26 mouse cellular contexts compared by ENCODE assay signal in the genomic region with DNA sequence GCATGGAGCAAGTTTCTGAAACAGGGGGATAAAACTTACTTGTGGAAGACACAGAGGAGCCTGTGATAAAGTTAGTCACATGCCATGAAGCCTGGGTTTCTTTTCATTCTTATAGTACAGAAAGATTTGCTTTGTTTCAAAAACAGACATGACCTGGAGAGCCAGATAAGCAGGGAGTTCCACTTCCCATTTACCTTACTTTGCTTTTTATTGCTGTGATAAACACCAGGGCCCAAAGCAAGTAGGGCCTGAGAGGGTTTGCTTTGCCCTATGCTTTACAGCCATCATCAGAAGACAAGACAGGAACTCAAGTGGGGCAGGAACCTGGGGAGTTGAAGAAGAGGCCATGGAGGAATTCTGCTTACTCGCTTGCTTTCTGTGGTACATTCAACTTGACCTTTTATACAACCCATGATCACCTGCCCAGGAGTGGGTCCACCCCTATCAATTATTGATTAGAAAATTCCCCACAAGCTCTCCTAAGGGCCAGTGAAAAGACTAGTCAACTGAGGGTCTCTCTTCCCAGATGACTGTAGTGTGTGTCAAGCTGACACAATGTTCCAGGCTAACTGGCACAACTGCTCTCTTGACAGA. TPM values are rescaled to one million over a fixed set of nuclear protein-coding genes. Genes with fewer than 3 reads are reported as not detected.
DNase-seq lines count a peak whose midpoint lies in the region; ATAC-seq lines count a peak whose summit lies in the region.
"Had no signal": no experiment of that assay in that cellular context is flagged by ENCODE, and none has a peak within 500 bp of the region (broad histone marks: within the 10 kb centered on the region; RNA-seq: fewer than 3 reads in every experiment).

No protein-coding gene starts in this region.

- H3K4me2 ChIP-seq in limb, embryonic 12.5 days, result no peak overlapping the region
- H3K4me2 ChIP-seq in kidney, embryonic 15.5 days, result no peak overlapping the region
- H3K4me2 ChIP-seq: embryonic facial prominence, embryonic 15.5 days; hindbrain, embryonic 14.5 days; liver, embryonic 11.5 days; midbrain, embryonic 11.5 days had no signal

- H3K27me3 ChIP-seq in limb, embryonic 12.5 days, result no peaks in the 10 kb centered on the region; the same call in 1 of the 2 replicates
- no peaks in the 10 kb centered on the region for H3K27me3 ChIP-seq in limb, embryonic 10.5 days (ENCODE audit: low read depth, poor library complexity, severe bottlenecking)
- H3K27me3 ChIP-seq in kidney, embryonic 15.5 days, result no peaks in the 10 kb centered on the region
- H3K27me3 ChIP-seq: embryonic facial prominence, embryonic 15.5 days had no signal

- WGBS in limb, embryonic 12.5 days, result 59% methylated on average over 1 of the region's 1 CpGs
- WGBS in limb, embryonic 10.5 days, result 79% methylated on average over 1 of the region's 1 CpGs
- 72% methylated on average over 1 of the region's 1 CpGs for WGBS in kidney, embryonic 15.5 days

- peak; percentile 74 for DNase-seq in heart, adult 11 months
- no peak for DNase-seq in heart, postnatal 36 days
- DNase-seq in limb, embryonic 10.5 days (ENCODE audit: low spot score), result no peak
- DNase-seq in right cerebral cortex, adult 18-20 months, result no peak
- no peak for DNase-seq in left cerebral cortex, adult 9 months (ENCODE audit: low spot score in 2 of 2)
- DNase-seq in gastrocnemius, adult 8-10 months (ENCODE audit: low spot score in 2 of 2), result no peak
- DNase-seq: adrenal gland, postnatal 36 days; cerebellum, adult 9-10 months; gastrocnemius, postnatal 25 days; lung, adult 18-20 months; lung, postnatal 14 days had no signal

- no peaks in the 10 kb centered on the region for H3K36me3 ChIP-seq in limb, embryonic 12.5 days
- H3K36me3 ChIP-seq in limb, embryonic 10.5 days, result no peaks in the 10 kb centered on the region
- H3K36me3 ChIP-seq in kidney, embryonic 15.5 days, result no peaks in the 10 kb centered on the region
- H3K36me3 ChIP-seq: embryonic facial prominence, embryonic 15.5 days had no signal

- intact Hi-C loops in heart, postnatal 36 days (cut with DNase I), result no loop called here

- peaks cover 11% of the 10 kb centered on the region for H3K4me1 ChIP-seq in limb, embryonic 12.5 days (replicated peaks)
- peaks cover 12% of the 10 kb centered on the region for H3K4me1 ChIP-seq in limb, embryonic 10.5 days
- H3K4me1 ChIP-seq in kidney, embryonic 15.5 days, result peaks cover 30% of the 10 kb centered on the region
- H3K4me1 ChIP-seq: embryonic facial prominence, embryonic 15.5 days had no signal

- H3K9me3 ChIP-seq in limb, embryonic 12.5 days, result no peaks in the 10 kb centered on the region
- H3K9me3 ChIP-seq in limb, embryonic 10.5 days (replicated peaks), result no peaks in the 10 kb centered on the region
- H3K9me3 ChIP-seq in kidney, embryonic 15.5 days (replicated peaks), result no peaks in the 10 kb centered on the region
- H3K9me3 ChIP-seq: embryonic facial prominence, embryonic 15.5 days had no signal

- 0 out of 2 replicates have a peak overlapping the region, but pooled peaks have one; percentile 23 for H3K27ac ChIP-seq in limb, embryonic 12.5 days
- no peak overlapping the region for H3K27ac ChIP-seq in limb, embryonic 10.5 days
- H3K27ac ChIP-seq in kidney, embryonic 15.5 days, result peak overlapping the region; percentile 91
- H3K27ac ChIP-seq: embryonic facial prominence, embryonic 15.5 days; hindbrain, embryonic 14.5 days; left cerebral cortex, adult 2 months had no signal

- no peak overlapping the region for H3K9ac ChIP-seq in limb, embryonic 12.5 days (replicated peaks)
- no peak overlapping the region for H3K9ac ChIP-seq in kidney, embryonic 15.5 days
- H3K9ac ChIP-seq: embryonic facial prominence, embryonic 15.5 days; hindbrain, embryonic 14.5 days had no signal

- H3K4me3 ChIP-seq in limb, embryonic 12.5 days (replicated peaks), result no peak overlapping the region
- H3K4me3 ChIP-seq in limb, embryonic 10.5 days, result no peak overlapping the region
- no peak overlapping the region for H3K4me3 ChIP-seq in kidney, embryonic 15.5 days (replicated peaks)
- H3K4me3 ChIP-seq: embryonic facial prominence, embryonic 15.5 days; left cerebral cortex, adult 2 months had no signal

- ATAC-seq in limb, embryonic 12.5 days (ENCODE audit: insufficient number of reproducible peaks, insufficient read depth, low FRiP score, low TSS enrichment, low read depth), result no peak
- no peak for ATAC-seq in kidney, embryonic 15.5 days (replicated peaks; ENCODE audit: low FRiP score)
- ATAC-seq: forebrain, embryonic 16.5 days had no signal

RNA-seq across cellular contexts. Expression of a gene that starts 7.4 kb away (rescaled TPM):
- not detected for total RNA-seq in heart, postnatal 36 days (2021)
- polyA plus RNA-seq in limb, embryonic 12.5 days (2016; fragmentation: Nextera tagmentation; extraction: Ambion mirVana), result not detected in 2 replicates
- not detected in 2 replicates for polyA plus RNA-seq in limb, embryonic 10.5 days (2016; fragmentation: Nextera tagmentation; extraction: Ambion mirVana)
- 2.6 and 3.4 TPM in 2 replicates for polyA plus RNA-seq in kidney, embryonic 15.5 days (2015; fragmentation: Nextera tagmentation; extraction: Ambion mirVana)
- not detected for total RNA-seq in gastrocnemius, adult 8-10 months (2022)
- total RNA-seq: adrenal gland, postnatal 36 days; gastrocnemius, postnatal 25 days; heart, adult 8-10 months; heart, postnatal 25 days; layer of hippocampus, postnatal 10 days; left cerebral cortex, adult 2 months; midbrain, postnatal 0 days had no signal
- polyA plus RNA-seq: forebrain, embryonic 16.5 days; heart, embryonic 14.5 days; hindbrain, embryonic 14.5 days; limb, embryonic 11.5 days; liver, embryonic 11.5 days; midbrain, embryonic 11.5 days; neural tube, embryonic 14.5 days had no signal

RNA-seq across cellular contexts. Expression of a gene that starts 24.0 kb away (rescaled TPM):
- 10 to 100 TPM; 53.6 to 55.3 TPM for total RNA-seq in heart, postnatal 36 days (2021)
- polyA plus RNA-seq in limb, embryonic 12.5 days (2016; fragmentation: Nextera tagmentation; extraction: Ambion mirVana), result 120 and 128 TPM in 2 replicates
- polyA plus RNA-seq in limb, embryonic 10.5 days (2016; fragmentation: Nextera tagmentation; extraction: Ambion mirVana), result 34.0 and 57.7 TPM in 2 replicates
- 353 and 363 TPM in 2 replicates for polyA plus RNA-seq in kidney, embryonic 15.5 days (2015; fragmentation: Nextera tagmentation; extraction: Ambion mirVana)
- 10 to 100 TPM in 1 of 4 experiments, 1 to 10 TPM in 3; 4.1 to 10.1 (median 7.2) TPM for total RNA-seq in gastrocnemius, adult 8-10 months (2022)

RNA-seq across cellular contexts. Expression of a gene that starts 24.5 kb away (rescaled TPM):
- 10 to 100 TPM; 19.8 to 20.0 TPM for total RNA-seq in heart, postnatal 36 days (2021)
- 37.4 and 38.9 TPM in 2 replicates for polyA plus RNA-seq in limb, embryonic 12.5 days (2016; fragmentation: Nextera tagmentation; extraction: Ambion mirVana)
- polyA plus RNA-seq in limb, embryonic 10.5 days (2016; fragmentation: Nextera tagmentation; extraction: Ambion mirVana), result 18.0 and 29.0 TPM in 2 replicates
- polyA plus RNA-seq in kidney, embryonic 15.5 days (2015; fragmentation: Nextera tagmentation; extraction: Ambion mirVana), result 148 and 153 TPM in 2 replicates
- 1 to 10 TPM; 1.3 to 4.8 (median 2.7) TPM for total RNA-seq in gastrocnemius, adult 8-10 months (2022)
